Mouse (Mus musculus): ENCODE measurements around the gene Hax1. TPM values are rescaled to one million over a fixed set of nuclear protein-coding genes. Genes with fewer than 3 reads are reported as not detected.

Hax1 gene
- 81.9 and 98.3 TPM in 2 replicates for polyA plus RNA-seq (2012; rRNA removed; ENCODE audit: low replicate concordance)

DNA sequence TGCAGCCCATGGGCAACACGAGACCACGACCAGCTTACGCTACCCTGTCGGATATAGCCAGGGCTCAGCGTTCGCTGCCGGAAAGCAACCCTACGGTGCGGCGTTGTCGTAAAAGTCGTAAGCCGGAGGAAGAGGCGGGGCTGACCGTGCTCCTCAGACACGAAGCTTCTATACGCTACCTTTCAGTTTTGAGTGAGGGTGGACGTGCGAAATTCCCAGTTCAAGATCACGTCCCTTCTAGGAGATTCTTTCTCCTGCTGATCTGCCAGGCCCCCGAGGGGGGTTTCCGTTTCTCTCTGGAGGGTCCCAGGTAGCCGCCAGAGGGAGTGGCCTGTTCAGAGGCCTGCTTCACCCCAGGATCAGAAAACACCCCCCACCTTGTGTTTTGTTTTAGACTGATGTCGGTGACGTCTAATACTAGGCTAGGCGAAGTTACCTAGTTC is at the start of gene Hax1:
TSS of gene Hax1 (minus strand) at position 169 of the 443 bp plus-strand sequence.

DNA sequence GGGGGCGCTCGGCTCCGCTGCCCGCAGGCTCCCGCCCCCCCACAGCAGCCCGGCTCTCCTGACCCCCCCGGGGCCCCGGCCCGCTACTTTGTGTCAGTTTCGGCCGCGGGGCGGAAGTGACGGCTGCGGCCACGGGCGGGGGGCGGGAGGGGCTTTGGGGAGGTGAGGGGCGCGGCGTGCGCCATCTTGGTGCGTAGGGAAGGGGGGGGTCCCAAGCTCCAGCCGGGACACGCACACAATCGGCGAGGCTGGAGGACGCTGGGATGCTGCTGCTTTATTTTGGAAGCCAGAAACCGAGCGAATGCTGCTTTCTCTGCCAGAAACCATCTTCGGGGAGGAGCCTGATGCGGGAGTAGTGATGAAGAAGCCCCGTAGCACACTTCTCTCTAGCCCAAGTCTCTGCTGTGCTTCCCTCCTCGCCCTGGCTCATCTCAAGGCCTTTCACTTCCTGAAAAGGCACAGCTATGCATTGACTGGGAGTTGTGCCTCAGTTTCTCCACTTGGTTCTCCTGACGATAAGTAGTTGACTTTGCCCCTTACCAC is 35.3 kb downstream of the Hax1 start, which contains the start of gene Atp8b2:
TSS of gene Atp8b2 (minus strand) at position 288 of the 543 bp plus-strand sequence.

Other genes starting within 250 kb of the Hax1 start
- 0.93 and 1.0 TPM in 2 replicates for gene Chrnb2, start 234.1 kb downstream of the Hax1 start, polyA plus RNA-seq (2012; rRNA removed; ENCODE audit: low replicate concordance)
- gene Ube2q1, start 225.2 kb downstream of the Hax1 start, polyA plus RNA-seq (2012; rRNA removed; ENCODE audit: low replicate concordance) = 23.6 and 29.5 TPM in 2 replicates
- gene She, start 167.4 kb downstream of the Hax1 start, polyA plus RNA-seq (2012; rRNA removed; ENCODE audit: low replicate concordance) = 5.0 and 6.8 TPM in 2 replicates
- 12.4 and 14.9 TPM in 2 replicates for gene Il6ra, start 85.6 kb downstream of the Hax1 start, polyA plus RNA-seq (2012; rRNA removed; ENCODE audit: low replicate concordance)
- gene Atp8b2, start 35.3 kb downstream of the Hax1 start, polyA plus RNA-seq (2012; rRNA removed; ENCODE audit: low replicate concordance) = 44.7 and 85.4 TPM in 2 replicates
- gene 4933434E20Rik, start 52.9 kb upstream of the Hax1 start, polyA plus RNA-seq (2012; rRNA removed; ENCODE audit: low replicate concordance) = 60.2 and 69.1 TPM in 2 replicates
- 109 and 164 TPM in 2 replicates for gene Ubap2l, start 53.8 kb upstream of the Hax1 start, polyA plus RNA-seq (2012; rRNA removed; ENCODE audit: low replicate concordance)
- 100 and 134 TPM in 2 replicates for gene Tpm3, start 73.9 kb upstream of the Hax1 start, polyA plus RNA-seq (2012; rRNA removed; ENCODE audit: low replicate concordance)
- 0.34 and 0.58 TPM in 2 replicates for gene Nup210l, start 105.4 kb upstream of the Hax1 start, polyA plus RNA-seq (2012; rRNA removed; ENCODE audit: low replicate concordance)
- 1,404 and 2,636 TPM in 2 replicates for gene Rps27, start 214.9 kb upstream of the Hax1 start, polyA plus RNA-seq (2012; rRNA removed; ENCODE audit: low replicate concordance)
- gene Rab13, start 214.9 kb upstream of the Hax1 start, polyA plus RNA-seq (2012; rRNA removed; ENCODE audit: low replicate concordance) = 13.9 and 16.1 TPM in 2 replicates
- gene Jtb, start 232.8 kb upstream of the Hax1 start, polyA plus RNA-seq (2012; rRNA removed; ENCODE audit: low replicate concordance) = 66.6 and 78.7 TPM in 2 replicates
- gene Creb3l4, start 244.7 kb upstream of the Hax1 start, polyA plus RNA-seq (2012; rRNA removed; ENCODE audit: low replicate concordance) = 1.4 and 2.9 TPM in 2 replicates
- 123 and 129 TPM in 2 replicates for gene Slc39a1, start 249.4 kb upstream of the Hax1 start, polyA plus RNA-seq (2012; rRNA removed; ENCODE audit: low replicate concordance)

Data from subcutaneous adipose tissue, adult 2 months (tissue).